Mouse (Mus musculus): ENCODE results near the gene Actr6.
"Not testable (repeated sequence)": the region's sequence is repeated elsewhere in the genome, so short reads cannot be mapped to it uniquely, and the experiment has no call there.

Actr6 gene

DNA sequence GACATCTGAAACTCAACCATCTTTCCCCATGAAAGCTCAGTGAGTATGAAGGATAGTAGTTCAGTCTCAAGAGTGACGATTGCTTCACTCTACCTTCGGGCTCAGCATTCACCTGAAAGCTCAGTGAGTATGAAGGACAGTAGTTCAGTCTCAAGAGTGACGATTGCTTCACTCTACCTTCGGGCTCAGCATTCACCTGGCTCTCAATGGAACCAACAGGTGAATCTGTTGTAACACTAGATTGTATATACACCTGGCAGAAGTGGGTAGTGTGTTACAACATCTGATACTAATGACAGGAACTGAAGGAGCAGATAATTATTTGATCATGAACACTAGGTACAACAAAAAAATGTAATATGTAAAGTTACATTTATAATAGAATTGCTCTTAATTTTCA, 50.4 kb downstream of the Actr6 start:
- no peak for DNase-seq (ENCODE audit: low read depth in 1 of 2, low spot score in 2 of 2)

DNA sequence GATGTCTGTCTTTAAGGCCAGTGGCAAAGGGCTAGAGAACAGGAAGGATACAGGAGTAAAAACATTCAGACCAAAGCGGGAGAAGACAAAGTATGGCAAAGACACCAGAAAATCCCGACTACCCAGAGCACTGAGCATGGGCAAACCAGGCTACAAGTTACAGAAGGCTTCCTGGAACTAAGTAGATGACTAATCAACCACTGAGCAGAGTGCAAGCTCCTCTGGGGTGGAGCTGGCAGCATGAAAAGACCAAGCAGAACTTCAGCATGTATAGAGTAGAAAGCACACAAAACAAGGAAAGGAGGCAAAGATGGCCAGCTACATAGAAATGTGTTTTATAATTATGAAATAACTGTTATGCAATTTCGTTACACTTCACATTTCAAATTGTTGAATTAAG, 51.6 kb downstream of the Actr6 start:
- peak in 1 of 2 experiments; percentile 18 for DNase-seq (ENCODE audit: low read depth in 1 of 2, low spot score in 2 of 2)

GRCm38 (mm10) chr10:89679448-89679847, 52.6 kb downstream of the Actr6 start:
- DNase-seq (ENCODE audit: low read depth in 1 of 2, low spot score in 2 of 2): no peak

DNA sequence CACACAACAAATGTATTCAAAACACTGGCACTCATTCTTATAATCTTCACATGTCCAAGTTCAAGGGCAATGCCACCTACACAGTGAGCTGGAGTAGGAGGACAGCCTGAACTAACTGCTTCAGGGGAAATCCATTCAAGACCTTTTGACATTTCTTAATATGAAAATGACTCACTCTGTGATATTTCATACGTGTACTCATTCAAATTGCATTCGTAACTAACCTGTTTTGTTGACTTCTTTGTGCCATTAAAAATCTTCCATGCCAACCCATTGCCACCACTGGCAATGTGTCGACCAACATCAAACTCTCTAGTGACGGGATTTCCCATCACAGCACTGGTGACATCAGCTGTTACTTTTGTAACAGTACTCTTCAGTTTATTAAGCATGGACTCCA, 54.0 kb downstream of the Actr6 start:
- no peak for DNase-seq (ENCODE audit: low read depth in 1 of 2, low spot score in 2 of 2)

DNA sequence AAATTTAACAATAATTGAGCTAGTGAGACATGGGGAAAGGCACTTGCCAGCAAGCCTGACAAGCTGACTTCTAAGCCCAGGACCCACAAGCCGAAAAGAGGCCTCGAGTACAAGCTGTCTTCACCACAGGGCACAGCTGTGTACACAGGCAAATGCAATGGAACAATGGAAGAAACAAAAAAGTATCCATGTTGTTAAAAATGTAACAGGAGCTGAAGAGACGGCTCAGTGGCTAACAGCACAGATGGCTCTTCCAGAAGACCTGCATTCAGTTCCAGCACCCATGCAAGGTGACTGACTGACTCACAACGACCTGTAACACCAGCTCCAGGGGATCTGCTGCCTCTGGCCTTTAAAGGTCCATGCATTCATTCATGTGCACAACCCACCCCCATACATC, 55.5 kb downstream of the Actr6 start:
- DNase-seq (ENCODE audit: low read depth in 1 of 2, low spot score in 2 of 2): no peak

DNA sequence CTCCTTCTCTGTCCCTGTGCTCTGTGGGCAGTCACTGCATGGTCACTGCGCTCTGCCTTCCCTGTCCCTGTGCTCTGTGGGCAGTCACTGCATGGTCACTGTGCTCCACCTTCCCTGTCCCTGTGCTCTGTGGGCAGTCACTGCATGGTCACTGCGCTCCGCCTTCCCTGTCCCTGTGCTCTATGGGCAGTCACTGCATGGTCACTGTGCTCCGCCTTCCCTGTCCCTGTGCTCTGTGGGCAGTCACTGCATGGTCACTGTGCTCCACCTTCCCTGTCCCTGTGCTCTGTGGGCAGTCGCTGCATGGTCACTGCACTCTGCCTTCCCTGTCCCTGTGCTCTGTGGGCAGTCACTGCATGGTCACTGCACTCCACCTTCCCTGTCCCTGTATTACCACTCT, 61.7 kb downstream of the Actr6 start:
- DNase-seq (ENCODE audit: low read depth in 1 of 2, low spot score in 2 of 2): not testable (repeated sequence)

DNA sequence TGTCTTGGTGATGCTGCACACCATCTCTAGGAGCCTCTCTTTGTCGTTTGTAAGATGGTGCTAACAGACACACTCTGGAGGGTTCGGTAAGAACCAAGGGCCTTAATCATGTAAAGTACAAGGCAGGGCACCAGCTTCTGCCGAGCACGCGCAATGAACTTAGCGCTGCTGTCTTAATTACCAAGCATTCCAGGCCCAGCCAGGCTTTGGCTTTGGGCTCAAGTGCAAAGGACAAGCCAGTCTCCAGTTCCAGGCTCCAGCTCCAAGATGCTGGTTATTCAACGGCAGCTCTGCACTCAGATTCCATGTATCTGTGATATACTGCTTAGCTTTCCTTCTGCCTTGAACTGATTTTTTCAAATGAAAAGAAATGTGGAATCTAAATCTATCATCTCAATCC, 64.5 kb downstream of the Actr6 start:
- no peak for DNase-seq (ENCODE audit: low read depth in 1 of 2, low spot score in 2 of 2)

DNA sequence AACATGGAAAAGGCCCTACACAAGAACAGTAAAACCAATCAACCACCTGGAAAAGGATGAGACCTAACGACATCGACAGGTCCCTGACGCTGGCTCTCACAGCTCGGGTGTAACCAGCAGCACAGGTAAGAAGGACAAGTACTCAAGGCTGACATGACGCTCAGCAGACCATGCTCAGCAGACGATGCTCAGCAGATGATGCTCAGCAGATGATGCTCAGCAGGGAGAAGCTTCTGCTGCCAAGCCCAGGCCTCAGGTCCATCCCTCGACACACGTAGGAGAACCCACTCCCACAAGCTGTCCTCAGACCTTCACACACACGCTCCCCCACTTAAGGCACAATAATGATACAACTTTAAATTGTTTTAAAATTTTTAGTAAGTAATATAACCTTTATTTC, 66.4 kb downstream of the Actr6 start:
- DNase-seq (ENCODE audit: low read depth in 1 of 2, low spot score in 2 of 2): no peak

DNA sequence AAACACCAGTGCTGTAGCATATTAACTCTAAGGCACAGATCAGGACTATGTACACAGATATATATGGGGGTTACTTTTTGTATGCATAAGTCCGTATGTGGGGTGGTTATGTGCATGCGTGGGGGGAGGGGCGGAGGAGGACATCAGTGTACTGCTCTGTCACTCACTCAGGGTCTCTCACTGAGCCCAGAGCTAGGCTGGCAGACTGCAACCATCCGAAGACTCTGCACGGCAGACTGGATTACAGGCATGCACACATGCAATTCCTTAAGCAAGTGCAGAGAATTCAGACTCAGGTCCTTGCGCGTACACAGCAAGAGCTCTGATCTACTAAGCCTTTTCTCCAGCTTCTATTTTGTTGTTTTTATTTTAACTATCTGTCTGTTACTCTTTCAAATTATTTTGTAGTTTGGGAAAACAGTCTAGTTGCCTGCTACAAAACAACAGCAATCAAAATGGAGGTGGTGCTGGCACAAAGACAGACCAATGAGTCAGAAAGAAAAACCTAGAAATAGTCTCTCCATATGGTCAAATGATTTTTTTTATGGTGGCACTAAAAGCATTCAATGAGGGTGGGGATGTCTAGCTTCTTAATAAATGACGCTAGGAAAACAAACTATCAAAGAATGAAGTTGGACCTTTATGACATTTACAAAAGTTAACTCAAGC, 67.0 kb downstream of the Actr6 start:
- no peak for DNase-seq (ENCODE audit: low read depth in 1 of 2, low spot score in 2 of 2)
